Mouse (Mus musculus): Measurements from ENCODE around the gene Foxj1.

Foxj1 gene

GRCm38 (mm10) chr11:116342069-116342791 lies 7.0 kb upstream of the Foxj1 start:
- no peak for DNase-seq (ENCODE audit: extremely low read depth, low read depth)

- DNase-seq (ENCODE audit: extremely low read depth, low read depth) = no peak
These were observed 2.3 kb upstream of the Foxj1 start for GRCm38 (mm10) chr11:116337531-116337930.

- no peak for DNase-seq (ENCODE audit: extremely low read depth, low read depth)
These were observed 1.8 kb upstream of the Foxj1 start for GRCm38 (mm10) chr11:116337000-116337399.

- DNase-seq (ENCODE audit: extremely low read depth, low read depth) = no peak
These were observed 1.2 kb upstream of the Foxj1 start for GRCm38 (mm10) chr11:116336393-116336792.

GRCm38 (mm10) chr11:116334417-116334782 lies 799 bp downstream of the Foxj1 start:
- DNase-seq (ENCODE audit: extremely low read depth, low read depth) = no peak

- DNase-seq (ENCODE audit: extremely low read depth, low read depth) = no peak
These were observed 1.4 kb downstream of the Foxj1 start for GRCm38 (mm10) chr11:116333526-116334416.

GRCm38 (mm10) chr11:116332983-116333270 lies 2.3 kb downstream of the Foxj1 start:
- no peak for DNase-seq (ENCODE audit: extremely low read depth, low read depth)

- DNase-seq (ENCODE audit: extremely low read depth, low read depth) = no peak
These were observed 2.8 kb downstream of the Foxj1 start for GRCm38 (mm10) chr11:116332232-116332982.

- DNase-seq (ENCODE audit: extremely low read depth, low read depth) = no peak
These were observed 5.0 kb downstream of the Foxj1 start for GRCm38 (mm10) chr11:116330211-116330518.

GRCm38 (mm10) chr11:116329314-116330210 lies 5.6 kb downstream of the Foxj1 start:
- no peak for DNase-seq (ENCODE audit: extremely low read depth, low read depth)

- DNase-seq (ENCODE audit: extremely low read depth, low read depth) = no peak
These were observed 8.1 kb downstream of the Foxj1 start for GRCm38 (mm10) chr11:116326963-116327603.

- DNase-seq (ENCODE audit: extremely low read depth, low read depth) = no peak
These were observed 16.2 kb downstream of the Foxj1 start for GRCm38 (mm10) chr11:116318719-116319659.

- no peak for DNase-seq (ENCODE audit: extremely low read depth, low read depth)
These were observed 22.8 kb downstream of the Foxj1 start for GRCm38 (mm10) chr11:116312359-116312758.

GRCm38 (mm10) chr11:116311169-116311568 lies 24.0 kb downstream of the Foxj1 start:
- DNase-seq (ENCODE audit: extremely low read depth, low read depth) = no peak

- DNase-seq (ENCODE audit: extremely low read depth, low read depth) = no peak
These were observed 25.6 kb downstream of the Foxj1 start for GRCm38 (mm10) chr11:116309601-116310000.

GRCm38 (mm10) chr11:116307762-116308531 lies 27.3 kb downstream of the Foxj1 start:
- peak; percentile 98 for DNase-seq (ENCODE audit: extremely low read depth, low read depth)

- DNase-seq (ENCODE audit: extremely low read depth, low read depth) = no peak
These were observed 28.0 kb downstream of the Foxj1 start, which contains the start of gene Exoc7 for GRCm38 (mm10) chr11:116307019-116307725. Gene Exoc7, minus strand, starts transcription at chr11:116307233.

All from MEL-GATA-1-ER (cell line).